Mouse (Mus musculus) forebrain, embryonic 12.5 days (tissue): ENCODE results near the gene Sec24b. TPM values are rescaled to one million over a fixed set of nuclear protein-coding genes. Genes with fewer than 3 reads are reported as not detected.

Experiments
- polyA plus RNA-seq: library from polyadenylated mRNA; unstranded; fragments of >200 nt; fragmentation: Nextera tagmentation; extraction: Ambion mirVana; gene quantifications from 2 replicates; pipeline ENCODE4 v1.2.1, GENCODE M21; 2016

The Sec24b gene
- polyA plus RNA-seq, 1 experiment from 2014 or later = 33.7 TPM

Other genes starting within 250 kb of the Sec24b start
- gene Rrh, start 239.0 kb downstream of the Sec24b start, polyA plus RNA-seq = 0.15 and 0.37 TPM in 2 replicates
- 98.7 and 102 TPM in 2 replicates for gene Gar1, start 230.2 kb downstream of the Sec24b start, polyA plus RNA-seq
- gene Cfi, start 225.7 kb downstream of the Sec24b start, polyA plus RNA-seq = 0.09 and 0.18 TPM in 2 replicates
- gene Pla2g12a, start 182.9 kb downstream of the Sec24b start, polyA plus RNA-seq = 31.8 and 33.0 TPM in 2 replicates
- 55.4 and 60.9 TPM in 2 replicates for gene Casp6, start 160.1 kb downstream of the Sec24b start, polyA plus RNA-seq
- 3.3 and 5.3 TPM in 2 replicates for gene Mcub, start 91.3 kb downstream of the Sec24b start, polyA plus RNA-seq
- gene Col25a1, start 69.9 kb upstream of the Sec24b start, polyA plus RNA-seq = 4.2 TPM in 2 replicates